Mouse (Mus musculus) MEL (cell line): ENCODE measurements around the gene Maml3. TPM values are rescaled to one million over a fixed set of nuclear protein-coding genes. Genes with fewer than 3 reads are reported as not detected.

Experiments
- DNase-seq: peaks from one replicate; pipeline ENCODE4 v3.0.0; 2011; ENCODE audit warnings: low read depth, low spot score
- H3K27ac ChIP-seq: 2 replicates; pipeline ENCODE4 v1.5.1; 2012; ENCODE audit warnings: low read depth, mild to moderate bottlenecking, control low read depth, low read length, moderate library complexity; ENCODE audit not compliant: control insufficient read depth
- H3K27me3 ChIP-seq, 2 experiments: fragments of 150-350 bp in 1 of 2; sonication (generic) in 1 of 2; 2 replicates each; pipeline ENCODE4 v1.6.1; 2012; ENCODE audit warnings: low read length in 2 of 2, mild to moderate bottlenecking in 2 of 2, improper control_type of control experiment in 1 of 2, moderate library complexity in 1 of 2; ENCODE audit not compliant: insufficient read depth in 2 of 2, control insufficient read depth in 1 of 2
- H3K36me3 ChIP-seq, 2 experiments: 2 replicates each; pipeline ENCODE4 v1.6.1; 2012 to 2014; ENCODE audit warnings: low read length in 2 of 2, improper control_type of control experiment in 1 of 2, inconsistent platforms in 1 of 2, mild to moderate bottlenecking in 1 of 2; ENCODE audit not compliant: insufficient read depth in 2 of 2, control insufficient read depth in 1 of 2
- H3K4me1 ChIP-seq, 2 experiments: fragments of 150-350 bp in 1 of 2; sonication (generic) in 1 of 2; 2 replicates each; pipeline ENCODE4 v1.6.1; 2012; ENCODE audit warnings: low read length in 2 of 2, improper control_type of control experiment in 1 of 2, mild to moderate bottlenecking in 1 of 2; ENCODE audit not compliant: insufficient read depth in 2 of 2, control insufficient read depth in 1 of 2
- H3K4me3 ChIP-seq, 2 experiments: fragments of 150-350 bp in 1 of 2; sonication (generic) in 1 of 2; 2 replicates each; pipeline ENCODE4 v1.5.1; 2012; ENCODE audit warnings: low read depth in 2 of 2, low read length in 2 of 2, mild to moderate bottlenecking in 2 of 2, moderate library complexity in 2 of 2, control low read depth in 1 of 2, improper control_type of control experiment in 1 of 2; ENCODE audit not compliant: control insufficient read depth in 1 of 2, insufficient read depth in 1 of 2
- H3K79me2 ChIP-seq: 2 replicates; pipeline ENCODE4 v1.6.1; 2012; ENCODE audit warnings: mild to moderate bottlenecking, low read length, moderate library complexity; ENCODE audit not compliant: control insufficient read depth, poor library complexity, insufficient read depth
- H3K9ac ChIP-seq: 2 replicates; pipeline ENCODE4 v1.6.1; 2012; ENCODE audit warnings: low read depth, mild to moderate bottlenecking, control low read depth, low read length, moderate library complexity; ENCODE audit not compliant: control insufficient read depth, poor library complexity, severe bottlenecking
- H3K9me3 ChIP-seq: fragments of 150-350 bp; sonication (generic); replicated peaks from 2 replicates; pipeline ENCODE4 v1.6.1; 2012; ENCODE audit warnings: mild to moderate bottlenecking, low read length, improper control_type of control experiment, moderate library complexity; ENCODE audit not compliant: insufficient read depth
- BHLHE40 ChIP-seq: IDR thresholded peaks from 2 replicates; pipeline ENCODE4 v1.6.1; 2012; ENCODE audit warnings: low read depth, mild to moderate bottlenecking, inconsistent platforms, low read length, improper control_type of control experiment, borderline replicate concordance
- CHD1 ChIP-seq: IDR thresholded peaks from 2 replicates; pipeline ENCODE4 v1.6.1; 2012; ENCODE audit warnings: low read depth, mild to moderate bottlenecking, inconsistent platforms, low read length, improper control_type of control experiment
- CHD2 ChIP-seq: IDR thresholded peaks from 2 replicates; pipeline ENCODE4 v1.6.1; 2011; ENCODE audit warnings: low read length, improper control_type of control experiment
- CTCF ChIP-seq, 3 experiments: IDR thresholded peaks in 2 of 3; conservative IDR thresholded peaks in 1 of 3; 2 replicates each; pipeline ENCODE4 v1.5.1; 2011 to 2012; ENCODE audit warnings: low read length in 3 of 3, low read depth in 2 of 3, mild to moderate bottlenecking in 2 of 3, improper control_type of control experiment in 1 of 3, inconsistent platforms in 1 of 3, mixed read lengths in 1 of 3, moderate library complexity in 1 of 3; ENCODE audit not compliant: control insufficient read depth in 1 of 3, insufficient read depth in 1 of 3, poor library complexity in 1 of 3, severe bottlenecking in 1 of 3
- E2F4 ChIP-seq: IDR thresholded peaks from 2 replicates; pipeline ENCODE4 v1.6.1; 2011; ENCODE audit warnings: low read depth, low read length, improper control_type of control experiment, borderline replicate concordance
- GATA1 ChIP-seq: IDR thresholded peaks from 2 replicates; pipeline ENCODE4 v1.6.1; 2011; ENCODE audit warnings: low read depth, low read length, improper control_type of control experiment
- JUND ChIP-seq: IDR thresholded peaks from 2 replicates; pipeline ENCODE4 v1.6.1; 2011; ENCODE audit warnings: low read depth, mild to moderate bottlenecking, improper control_type of control experiment, low read length
- KAT2A ChIP-seq: conservative IDR thresholded peaks from 2 replicates; pipeline ENCODE4 v1.6.1; 2012; ENCODE audit warnings: low read depth, low read length, improper control_type of control experiment, inconsistent platforms
- MEF2A ChIP-seq: IDR thresholded peaks from 2 replicates; pipeline ENCODE4 v1.6.1; 2014; ENCODE audit warnings: low read depth, mild to moderate bottlenecking, inconsistent platforms, low read length, improper control_type of control experiment; ENCODE audit not compliant: poor library complexity, insufficient replicate concordance, severe bottlenecking; ENCODE audit errors: extremely low read depth
- MYB ChIP-seq: IDR thresholded peaks from 2 replicates; pipeline ENCODE4 v1.6.1; 2011; ENCODE audit warnings: mild to moderate bottlenecking, low read depth, low read length, improper control_type of control experiment
- NELFE ChIP-seq: IDR thresholded peaks from 2 replicates; pipeline ENCODE4 v1.6.1; 2011; ENCODE audit warnings: low read depth, low read length, improper control_type of control experiment
- POLR2A ChIP-seq, 2 experiments: IDR thresholded peaks; 2 replicates each; pipeline ENCODE4 v1.6.1; 2011 to 2012; ENCODE audit warnings: low read length in 2 of 2, mild to moderate bottlenecking in 2 of 2, control low read depth in 1 of 2, improper control_type of control experiment in 1 of 2, low read depth in 1 of 2, moderate library complexity in 1 of 2; ENCODE audit not compliant: control insufficient read depth in 1 of 2, insufficient read depth in 1 of 2, poor library complexity in 1 of 2
- POLR2AphosphoS2 ChIP-seq: IDR thresholded peaks from 2 replicates; pipeline ENCODE4 v1.6.1; 2011; ENCODE audit warnings: low read length, improper control_type of control experiment
- POLR2AphosphoS5 ChIP-seq: IDR thresholded peaks from 2 replicates; pipeline ENCODE4 v1.6.1; 2012; ENCODE audit warnings: low read depth, borderline replicate concordance, mild to moderate bottlenecking, inconsistent platforms, low read length, moderate library complexity, mixed read lengths
- RAD21 ChIP-seq: IDR thresholded peaks from 2 replicates; pipeline ENCODE4 v1.6.1; 2011; ENCODE audit warnings: mild to moderate bottlenecking, low read depth, low read length, improper control_type of control experiment
- TAL1 ChIP-seq: IDR thresholded peaks from 2 replicates; pipeline ENCODE4 v1.6.1; 2012; ENCODE audit warnings: mild to moderate bottlenecking, inconsistent platforms, low read length, moderate library complexity, mixed read lengths
- TBP ChIP-seq: IDR thresholded peaks from 2 replicates; pipeline ENCODE4 v1.8.0; 2011; ENCODE audit warnings: low read depth, low read length, improper control_type of control experiment
- UBTF ChIP-seq: IDR thresholded peaks from 2 replicates; pipeline ENCODE4 v1.6.1; 2012; ENCODE audit warnings: low read depth, mild to moderate bottlenecking, inconsistent platforms, low read length, improper control_type of control experiment, moderate library complexity, borderline replicate concordance; ENCODE audit not compliant: insufficient read depth
- USF1 ChIP-seq: IDR thresholded peaks from 2 replicates; pipeline ENCODE4 v1.6.1; 2014; ENCODE audit warnings: low read depth, mild to moderate bottlenecking, inconsistent platforms, low read length, improper control_type of control experiment, moderate library complexity
- USF2 ChIP-seq, 2 experiments: IDR thresholded peaks; 2 replicates each; pipeline ENCODE4 v1.6.1; 2011 to 2012; ENCODE audit warnings: improper control_type of control experiment in 2 of 2, low read length in 2 of 2, borderline replicate concordance in 1 of 2, inconsistent platforms in 1 of 2, low read depth in 1 of 2, mild to moderate bottlenecking in 1 of 2; ENCODE audit not compliant: insufficient read depth in 1 of 2
- ZC3H11A ChIP-seq: IDR thresholded peaks from 2 replicates; pipeline ENCODE4 v1.6.1; 2012; ENCODE audit warnings: low read depth, mild to moderate bottlenecking, inconsistent platforms, low read length, improper control_type of control experiment
- ZNF384 ChIP-seq: IDR thresholded peaks from 2 replicates; pipeline ENCODE4 v1.6.1; 2012; ENCODE audit warnings: low read depth, mild to moderate bottlenecking, inconsistent platforms, low read length, improper control_type of control experiment
- polyA plus RNA-seq, 2 experiments: library from polyadenylated mRNA; stranded (reverse) in 1 of 2; unstranded in 1 of 2; fragments of >175 nt in 1 of 2; fragments of >200 nt in 1 of 2; gene quantifications; 2 replicates each; pipeline versions ENCODE4 v1.2.1 to v1.2.4; 2012; ENCODE audit warnings: low replicate concordance in 2 of 2, low read depth in 1 of 2; ENCODE audit not compliant: insufficient read length in 2 of 2, insufficient read depth in 1 of 2, missing spikeins in 1 of 2
- total RNA-seq: library from RNA; depleted of rRNA; stranded (reverse); fragments of 300-350 nt; gene quantifications from 2 replicates; pipeline ENCODE4 v1.2.3, GENCODE M21; 2012

Gene Maml3
- total and polyA plus RNA-seq, 3 experiments: 2.0 to 4.1 TPM; not detected in 1

- TF ChIP-seq USF1 (no peak), USF2 (IDR thresholded peaks at IDR 0.05; ENCODE audit: borderline replicate concordance in 1 of 2, insufficient read depth in 1 of 2, low read depth in 1 of 2, low read length in 2 of 2) (no peak)
- no peak for DNase-seq
- Histone ChIP-seq H3K9ac (no peak overlapping the region), H3K36me3 (no peaks in the 10 kb centered on the region), H3K4me3 (no peak overlapping the region), H3K27me3 (no peaks in the 10 kb centered on the region), H3K4me1 (no peaks in the 10 kb centered on the region), H3K27ac (no peak overlapping the region), H3K79me2 (no peaks in the 10 kb centered on the region), H3K9me3 (no peaks in the 10 kb centered on the region)
Observed at GRCm38 (mm10) chr3:51764175-51764574, 340.7 kb downstream of the Maml3 start.

DNA sequence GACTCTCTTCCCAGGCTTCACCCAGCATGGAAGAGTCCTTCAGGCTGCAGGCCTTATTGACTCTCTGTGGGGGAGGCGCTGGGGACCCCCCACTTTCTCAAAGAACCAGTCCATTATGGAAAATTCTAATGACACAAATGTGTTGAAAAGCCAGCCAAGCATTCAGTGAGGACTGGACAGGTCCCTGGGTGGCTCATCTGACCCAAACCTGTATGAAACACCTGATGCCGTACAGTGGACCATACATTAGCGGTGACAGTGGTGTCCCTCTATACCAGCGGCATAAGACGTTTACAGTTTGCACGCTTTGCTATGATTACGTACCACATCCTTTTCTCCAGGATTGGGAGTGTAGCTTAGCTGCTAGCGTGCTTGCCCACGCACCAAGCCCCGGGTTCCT lies 342.0 kb downstream of the Maml3 start:
- Histone ChIP-seq H3K9ac (no peak overlapping the region), H3K9me3 (no peaks in the 10 kb centered on the region), H3K27ac (no peak overlapping the region)
- DNase-seq: no peak
- TF ChIP-seq UBTF: no peak
- no peak for TF ChIP-seq USF2 (IDR thresholded peaks at IDR 0.05; ENCODE audit: borderline replicate concordance in 1 of 2, insufficient read depth in 1 of 2, low read depth in 1 of 2, low read length in 2 of 2)
- no peak for TF ChIP-seq RAD21
- TF ChIP-seq MYB: no peak
- TF ChIP-seq GATA1: no peak
- TF ChIP-seq JUND: no peak
- no peak for TF ChIP-seq KAT2A
- no peak for TF ChIP-seq CHD1
- TF ChIP-seq E2F4: no peak
- TF ChIP-seq TAL1: no peak
- TF ChIP-seq POLR2AphosphoS5: no peak
- TF ChIP-seq TBP: no peak
- no peak for TF ChIP-seq ZNF384
- TF ChIP-seq, all 39 proteins: peak for 0
- no peaks in the 10 kb centered on the region for H3K36me3 ChIP-seq
- H3K4me1 ChIP-seq: no peaks in the 10 kb centered on the region
- no peaks in the 10 kb centered on the region for H3K27me3 ChIP-seq
- no peaks in the 10 kb centered on the region for H3K79me2 ChIP-seq
- H3K4me3 ChIP-seq: no peak overlapping the region

DNA sequence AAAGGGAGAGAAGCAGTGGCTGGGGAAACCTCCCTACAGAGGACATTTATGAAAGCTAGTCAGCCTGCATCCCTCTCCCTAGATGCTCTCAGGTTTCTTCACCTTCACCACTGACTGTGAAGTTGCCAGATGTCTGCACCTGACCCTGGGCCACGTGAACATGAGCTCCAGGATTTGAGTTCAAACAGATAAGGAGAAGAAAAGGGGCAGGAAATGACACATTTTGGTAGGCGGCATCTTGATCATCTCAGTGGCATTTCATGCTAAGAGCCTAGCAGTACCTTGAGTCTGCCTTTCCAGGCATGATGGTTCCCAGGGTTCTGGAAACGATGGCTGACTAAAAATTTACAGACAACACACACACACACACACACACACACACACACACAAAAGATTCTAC lies 345.3 kb downstream of the Maml3 start:
- DNase-seq: no peak

More for the DNA sequence above, 345.3 kb downstream of the Maml3 start:
- no peaks in the 10 kb centered on the region for H3K36me3 ChIP-seq
- no peaks in the 10 kb centered on the region for H3K4me1 ChIP-seq
- H3K9ac ChIP-seq: no peak overlapping the region
- H3K27ac ChIP-seq: no peak overlapping the region
- no peaks in the 10 kb centered on the region for H3K9me3 ChIP-seq
- H3K4me3 ChIP-seq: no peak overlapping the region
- no peaks in the 10 kb centered on the region for H3K79me2 ChIP-seq
- no peaks in the 10 kb centered on the region for H3K27me3 ChIP-seq
- no peak for TF ChIP-seq POLR2AphosphoS2
- TF ChIP-seq BHLHE40: no peak
- no peak for TF ChIP-seq CHD2
- TF ChIP-seq ZC3H11A: no peak
- no peak for TF ChIP-seq POLR2A (IDR thresholded peaks at IDR 0.05; ENCODE audit: control insufficient read depth in 1 of 2, insufficient read depth in 1 of 2, low read depth in 1 of 2, low read length in 2 of 2, poor library complexity in 1 of 2)
- TF ChIP-seq TAL1: no peak
- no peak for TF ChIP-seq KAT2A
- no peak for TF ChIP-seq MEF2A
- TF ChIP-seq NELFE: no peak
- no peak for TF ChIP-seq CTCF (IDR thresholded peaks at IDR 0.05 in 2 of 3, conservative IDR thresholded peaks at IDR 0.05 in 1 of 3; ENCODE audit: control insufficient read depth in 1 of 3, insufficient read depth in 1 of 3, low read depth in 2 of 3, low read length in 3 of 3, poor library complexity in 1 of 3, severe bottlenecking in 1 of 3)
